Mouse (Mus musculus): Measurements from ENCODE around the gene Ugcg.

DNA sequence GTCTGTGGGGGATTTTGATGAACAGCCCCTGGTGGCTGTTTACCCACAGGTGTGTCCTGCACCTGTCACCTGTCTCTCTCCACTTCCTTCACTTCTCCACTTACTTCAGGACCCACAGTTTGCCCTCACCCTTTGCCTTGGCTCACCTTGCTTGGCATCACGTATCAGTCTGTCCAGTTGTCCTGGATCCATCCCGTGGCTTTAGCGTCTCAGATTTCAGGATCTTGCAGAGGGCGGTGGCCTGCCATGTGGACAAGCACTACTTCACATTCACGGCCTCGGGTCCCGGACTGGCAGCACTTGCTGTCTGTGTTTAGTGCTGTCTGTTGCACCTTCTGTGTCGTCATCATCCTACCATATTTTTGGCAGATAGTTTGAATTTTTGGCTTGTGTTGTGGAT lies 10.7 kb downstream of the Ugcg start:
- TF ChIP-seq CTCF (IDR thresholded peaks at IDR 0.05; ENCODE audit: control insufficient read depth, insufficient read depth, insufficient replicate concordance, low read depth, low read length) (no peak), POLR2A (IDR thresholded peaks at IDR 0.05; ENCODE audit: control insufficient read depth, low read depth, low read length) (no peak)
